Mouse (Mus musculus): ENCODE results near the gene Tex46.

DNA sequence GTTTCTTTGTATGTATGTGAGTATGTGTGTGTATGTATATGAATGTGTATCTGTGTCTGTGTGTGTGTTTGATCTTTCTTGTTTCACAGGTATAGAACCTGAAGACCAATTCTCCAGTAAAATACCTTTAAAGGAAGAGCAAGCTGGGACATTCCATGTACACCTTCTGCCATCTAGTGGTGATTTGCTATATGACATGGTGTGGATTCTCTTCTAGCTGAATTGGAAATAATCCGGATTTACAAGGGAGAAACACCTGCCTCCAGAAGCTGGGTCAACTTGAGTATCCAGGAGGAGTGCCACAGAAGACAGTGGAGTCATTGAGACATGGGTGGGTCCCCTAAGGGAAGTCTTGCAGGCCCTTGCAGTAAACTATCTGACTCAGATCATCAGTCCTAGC is 11.1 kb downstream of the Tex46 start:
- peak; percentile 46 for TF ChIP-seq CTCF (IDR thresholded peaks at IDR 0.05; ENCODE audit: low read depth, low read length)
- TF ChIP-seq POLR2A (IDR thresholded peaks at IDR 0.05; ENCODE audit: insufficient read depth, low read length): no peak
- TF ChIP-seq EP300 (IDR thresholded peaks at IDR 0.05; ENCODE audit: insufficient read depth, low read depth, low read length): no peak

Measured in ES-Bruce4 (cell line).